Mouse (Mus musculus): ENCODE data around the gene Arf4. TPM values are rescaled to one million over a fixed set of nuclear protein-coding genes. Genes with fewer than 3 reads are reported as not detected.
A peak's percentile ranks its signal among the peaks of the same experiment; 100 is the strongest.

The Arf4 gene
- polyA plus RNA-seq, 1 experiment from 2014 or later, result 549 TPM

DNA sequence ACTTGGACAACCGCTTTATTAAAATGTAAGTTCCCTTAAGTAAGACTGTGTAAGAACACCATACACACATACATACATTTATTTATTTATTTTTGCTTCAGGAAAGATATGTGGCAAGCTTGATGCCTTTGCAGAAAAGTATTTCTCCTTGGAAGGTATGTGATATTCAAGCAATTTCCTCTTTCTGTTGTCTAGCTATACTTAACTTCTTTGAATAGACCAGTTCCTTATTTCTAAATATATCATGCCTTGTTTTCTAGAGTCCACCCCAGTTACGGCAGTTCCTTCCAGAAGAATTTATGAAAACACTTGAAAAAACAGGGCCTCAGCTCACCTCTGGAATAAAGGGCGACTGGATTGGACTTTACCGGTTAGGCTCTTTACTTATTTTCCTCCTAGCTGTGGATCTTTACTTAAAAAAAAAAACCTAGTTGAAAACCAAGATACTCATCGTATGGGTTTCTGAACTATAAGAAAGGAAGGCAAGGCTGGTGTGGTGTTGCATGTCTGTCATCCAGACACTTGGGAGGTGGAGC lies 11.2 kb upstream of the Arf4 start:
- ATAC-seq (ENCODE audit: low FRiP score) (no peak), DNase-seq (ENCODE audit: low spot score) (no peak)
- WGBS, result 94% methylated on average over 5 of the region's 5 CpGs
- Histone ChIP-seq H3K4me1 (replicated peaks; ENCODE audit: control insufficient read depth, insufficient read depth, low read length) (no peaks in the 10 kb centered on the region), H3K27ac (no peak overlapping the region), H3K4me2 (replicated peaks) (no peak overlapping the region), H3K9ac (no peak overlapping the region), H3K27me3 (ENCODE audit: control insufficient read depth, insufficient read depth, low read length) (no peaks in the 10 kb centered on the region), H3K4me3 (replicated peaks; ENCODE audit: low read length) (no peak overlapping the region), H3K9me3 (ENCODE audit: control insufficient read depth, low read length) (no peaks in the 10 kb centered on the region), H3K36me3 (replicated peaks; ENCODE audit: control insufficient read depth, insufficient read depth) (peaks cover 89% of the 10 kb centered on the region)

- H3K9ac ChIP-seq, result peak overlapping the region; percentile 73
- H3K4me1 ChIP-seq (replicated peaks; ENCODE audit: control insufficient read depth, insufficient read depth, low read length), result peaks cover 22% of the 10 kb centered on the region
- WGBS, result 30% methylated on average over 17 of the region's 17 CpGs
- peaks cover 12% of the 10 kb centered on the region for H3K36me3 ChIP-seq (replicated peaks; ENCODE audit: control insufficient read depth, insufficient read depth)
- ATAC-seq (ENCODE audit: low FRiP score) (peak; percentile 25), DNase-seq (ENCODE audit: low spot score) (peak; percentile 36)
- H3K4me3 ChIP-seq (replicated peaks; ENCODE audit: low read length), result peak overlapping the region; percentile 82
- H3K27ac ChIP-seq, result peak overlapping the region; percentile 94
- no peaks in the 10 kb centered on the region for H3K27me3 ChIP-seq (ENCODE audit: control insufficient read depth, insufficient read depth, low read length)
- H3K9me3 ChIP-seq (ENCODE audit: control insufficient read depth, low read length), result no peaks in the 10 kb centered on the region
- H3K4me2 ChIP-seq (replicated peaks), result peak overlapping the region; percentile 75
These were observed 636 bp upstream of the Arf4 start for GRCm38 (mm10) chr14:26637025-26637850.

- H3K4me2 ChIP-seq (replicated peaks), result peak overlapping the region; percentile 85
- ATAC-seq (ENCODE audit: low FRiP score) (peak; percentile 3; the same call in 1 of the 2 replicates), DNase-seq (ENCODE audit: low spot score) (peak; percentile 36)
- H3K4me3 ChIP-seq (replicated peaks; ENCODE audit: low read length), result peak overlapping the region; percentile 82
- under 1% methylated on average over 16 of the region's 16 CpGs for WGBS
- no peaks in the 10 kb centered on the region for H3K9me3 ChIP-seq (ENCODE audit: control insufficient read depth, low read length)
- H3K36me3 ChIP-seq (replicated peaks; ENCODE audit: control insufficient read depth, insufficient read depth), result peaks cover 1% of the 10 kb centered on the region; the same call in 1 of the 2 replicates
- no peaks in the 10 kb centered on the region for H3K27me3 ChIP-seq (ENCODE audit: control insufficient read depth, insufficient read depth, low read length)
- H3K27ac ChIP-seq, result peak overlapping the region; percentile 94
- peak overlapping the region; percentile 91 for H3K9ac ChIP-seq
- peaks cover 22% of the 10 kb centered on the region for H3K4me1 ChIP-seq (replicated peaks; ENCODE audit: control insufficient read depth, insufficient read depth, low read length)
These were observed 822 bp downstream of the Arf4 start for GRCm38 (mm10) chr14:26638708-26639084.

DNA sequence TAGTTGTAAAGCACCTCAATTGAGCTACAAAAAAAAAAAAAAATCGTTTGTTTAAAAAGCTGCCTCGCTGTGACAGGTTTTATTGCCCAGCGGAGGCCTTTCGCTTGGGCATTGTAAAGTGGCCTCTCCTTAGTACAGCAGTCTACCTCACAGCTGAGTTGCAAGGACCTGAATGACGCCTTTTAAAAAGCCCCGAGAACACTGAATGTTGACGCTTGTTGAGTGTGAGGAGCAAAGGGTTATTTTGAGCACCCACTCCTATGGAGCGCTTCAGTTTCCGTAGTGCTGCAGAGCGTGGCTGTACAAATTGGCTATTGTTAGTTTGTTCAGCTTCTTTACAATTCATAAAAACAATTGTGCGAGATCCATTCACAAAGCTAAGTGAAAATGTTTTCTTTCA lies 1.4 kb downstream of the Arf4 start:
- Histone ChIP-seq H3K27me3 (ENCODE audit: control insufficient read depth, insufficient read depth, low read length) (no peaks in the 10 kb centered on the region), H3K27ac (peak overlapping the region; percentile 94), H3K9me3 (ENCODE audit: control insufficient read depth, low read length) (no peaks in the 10 kb centered on the region), H3K9ac (peak overlapping the region; percentile 91), H3K4me3 (replicated peaks; ENCODE audit: low read length) (peak overlapping the region; percentile 82), H3K4me2 (replicated peaks) (peak overlapping the region; percentile 85), H3K4me1 (replicated peaks; ENCODE audit: control insufficient read depth, insufficient read depth, low read length) (peaks cover 22% of the 10 kb centered on the region), H3K36me3 (replicated peaks; ENCODE audit: control insufficient read depth, insufficient read depth) (no peaks in the 10 kb centered on the region)
- WGBS, result 3% methylated on average over 11 of the region's 11 CpGs
- DNase-seq (ENCODE audit: low spot score), result no peak
- ATAC-seq (ENCODE audit: low FRiP score), result no peak

- H3K4me1 ChIP-seq (replicated peaks; ENCODE audit: control insufficient read depth, insufficient read depth, low read length), result peaks cover 22% of the 10 kb centered on the region
- peak overlapping the region; percentile 82 for H3K4me3 ChIP-seq (replicated peaks; ENCODE audit: low read length)
- H3K9ac ChIP-seq, result peak overlapping the region; percentile 91
- H3K9me3 ChIP-seq (ENCODE audit: control insufficient read depth, low read length), result no peaks in the 10 kb centered on the region
- no peaks in the 10 kb centered on the region for H3K27me3 ChIP-seq (ENCODE audit: control insufficient read depth, insufficient read depth, low read length)
- 48% methylated on average over 2 of the region's 2 CpGs for WGBS
- DNase-seq (ENCODE audit: low spot score), result no peak
- H3K4me2 ChIP-seq (replicated peaks), result peak overlapping the region; percentile 85
- ATAC-seq (ENCODE audit: low FRiP score), result no peak
- H3K36me3 ChIP-seq (replicated peaks; ENCODE audit: control insufficient read depth, insufficient read depth), result no peaks in the 10 kb centered on the region
- no peak overlapping the region for H3K27ac ChIP-seq
These were observed 2.1 kb downstream of the Arf4 start for GRCm38 (mm10) chr14:26639961-26640360.

DNA sequence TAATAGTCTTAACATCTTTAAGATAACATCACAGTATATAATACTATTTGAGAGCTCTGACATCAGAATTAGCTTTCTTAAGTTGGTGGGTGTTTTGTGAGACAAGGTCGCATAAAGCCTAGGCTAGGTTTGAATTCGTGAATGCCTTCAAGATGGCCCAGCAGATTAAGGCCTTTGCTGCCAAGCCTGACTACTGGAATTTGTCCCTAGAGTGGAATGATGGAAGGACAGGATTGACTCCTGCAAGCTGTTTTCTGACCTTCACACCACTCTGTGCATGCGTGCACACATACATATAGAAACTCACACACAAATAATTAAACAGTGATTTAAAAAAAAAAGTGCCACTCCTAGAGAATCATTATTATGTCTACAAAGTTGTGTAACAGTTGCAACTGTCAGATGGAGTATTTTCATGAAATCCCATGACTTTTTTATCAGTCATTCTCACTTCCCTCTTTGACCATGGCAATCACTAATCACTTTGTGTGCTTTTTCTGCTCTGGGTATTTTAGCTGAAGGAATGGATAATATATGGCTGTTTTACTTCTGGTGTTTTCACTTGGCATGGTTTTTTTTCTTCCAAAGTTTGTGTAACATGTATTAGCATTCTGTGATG lies 5.2 kb downstream of the Arf4 start:
- Histone ChIP-seq H3K9me3 (ENCODE audit: control insufficient read depth, low read length) (no peaks in the 10 kb centered on the region), H3K27ac (no peak overlapping the region), H3K4me1 (replicated peaks; ENCODE audit: control insufficient read depth, insufficient read depth, low read length) (peaks cover 26% of the 10 kb centered on the region), H3K4me2 (replicated peaks) (no peak overlapping the region), H3K9ac (no peak overlapping the region), H3K36me3 (replicated peaks; ENCODE audit: control insufficient read depth, insufficient read depth) (peaks cover 8% of the 10 kb centered on the region), H3K27me3 (ENCODE audit: control insufficient read depth, insufficient read depth, low read length) (no peaks in the 10 kb centered on the region), H3K4me3 (replicated peaks; ENCODE audit: low read length) (no peak overlapping the region)
- ATAC-seq (ENCODE audit: low FRiP score) (no peak), DNase-seq (ENCODE audit: low spot score) (no peak)
- 77% methylated on average over 3 of the region's 3 CpGs for WGBS

DNA sequence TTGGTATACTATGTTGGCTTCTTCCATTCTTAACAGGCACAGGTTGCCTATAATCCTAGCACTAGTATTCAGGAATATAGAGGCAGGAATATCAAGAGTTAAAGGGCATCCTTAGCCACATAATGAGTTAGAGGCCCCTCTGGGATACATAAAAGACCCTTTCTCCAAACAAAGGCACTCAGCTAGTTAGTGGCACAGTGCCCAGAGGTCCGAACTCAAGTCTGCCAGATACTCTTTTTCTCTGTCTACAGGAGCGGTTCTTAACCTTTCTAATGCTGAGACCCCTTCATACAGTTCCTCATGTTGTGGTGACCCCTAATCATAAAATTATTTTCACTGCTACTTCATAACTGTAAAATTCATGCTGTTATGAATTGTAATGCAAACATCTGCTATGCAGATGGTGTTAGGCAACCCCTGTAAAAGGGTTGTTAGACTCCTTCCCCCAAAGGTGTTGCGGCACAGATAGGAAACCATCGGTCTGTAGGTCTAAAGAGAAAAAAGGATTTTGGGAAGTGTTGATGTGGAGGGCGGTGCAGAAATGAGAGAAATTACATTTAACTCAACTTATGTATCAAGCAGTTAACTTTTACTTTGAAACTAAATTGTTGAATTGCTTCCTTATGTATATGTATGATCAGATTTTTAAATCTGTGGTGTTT lies 8.2 kb downstream of the Arf4 start:
- peak overlapping the region; percentile 30 for H3K4me2 ChIP-seq (replicated peaks)
- peaks cover 11% of the 10 kb centered on the region for H3K4me1 ChIP-seq (replicated peaks; ENCODE audit: control insufficient read depth, insufficient read depth, low read length)
- peaks cover 29% of the 10 kb centered on the region for H3K36me3 ChIP-seq (replicated peaks; ENCODE audit: control insufficient read depth, insufficient read depth)
- WGBS, result 46% methylated on average over 5 of the region's 5 CpGs
- no peaks in the 10 kb centered on the region for H3K27me3 ChIP-seq (ENCODE audit: control insufficient read depth, insufficient read depth, low read length)
- no peak overlapping the region for H3K9ac ChIP-seq
- peak overlapping the region; percentile 47; the same call in 1 of the 2 replicates for H3K27ac ChIP-seq
- H3K4me3 ChIP-seq (replicated peaks; ENCODE audit: low read length), result no peak overlapping the region
- DNase-seq (ENCODE audit: low spot score) (peak; percentile 64), ATAC-seq (ENCODE audit: low FRiP score) (no peak)
- no peaks in the 10 kb centered on the region for H3K9me3 ChIP-seq (ENCODE audit: control insufficient read depth, low read length)

GRCm38 (mm10) chr14:26647811-26648210 lies 9.9 kb downstream of the Arf4 start:
- H3K9ac ChIP-seq, result no peak overlapping the region
- ATAC-seq (ENCODE audit: low FRiP score) (no peak), DNase-seq (ENCODE audit: low spot score) (no peak)
- no peaks in the 10 kb centered on the region for H3K9me3 ChIP-seq (ENCODE audit: control insufficient read depth, low read length)
- H3K36me3 ChIP-seq (replicated peaks; ENCODE audit: control insufficient read depth, insufficient read depth), result peaks cover 44% of the 10 kb centered on the region
- H3K27ac ChIP-seq, result no peak overlapping the region
- H3K4me2 ChIP-seq (replicated peaks), result no peak overlapping the region
- 92% methylated on average over 2 of the region's 2 CpGs for WGBS
- no peaks in the 10 kb centered on the region for H3K27me3 ChIP-seq (ENCODE audit: control insufficient read depth, insufficient read depth, low read length)
- H3K4me3 ChIP-seq (replicated peaks; ENCODE audit: low read length), result no peak overlapping the region
- peaks cover 11% of the 10 kb centered on the region for H3K4me1 ChIP-seq (replicated peaks; ENCODE audit: control insufficient read depth, insufficient read depth, low read length)

DNA sequence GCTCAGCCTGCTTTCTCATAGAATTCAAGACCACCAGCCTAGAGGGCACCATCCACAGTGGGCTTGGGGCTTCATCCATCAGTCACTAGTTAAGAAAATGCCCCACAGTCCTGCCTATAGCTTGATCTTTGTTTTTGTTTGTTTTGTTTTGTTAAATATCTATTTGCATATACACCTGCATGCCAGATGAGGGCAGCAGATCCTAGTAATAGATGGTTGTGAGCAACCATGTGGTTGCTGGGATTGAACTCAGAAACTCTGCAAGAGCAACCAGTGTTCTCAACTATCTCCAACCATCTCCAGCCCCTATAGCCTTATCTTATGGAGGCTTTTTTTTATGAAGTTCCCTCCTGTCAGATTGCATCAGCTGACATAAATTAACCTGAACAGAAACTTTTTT lies 14.0 kb downstream of the Arf4 start:
- Histone ChIP-seq H3K9ac (no peak overlapping the region), H3K4me3 (replicated peaks; ENCODE audit: low read length) (no peak overlapping the region), H3K36me3 (replicated peaks; ENCODE audit: control insufficient read depth, insufficient read depth) (peaks cover 82% of the 10 kb centered on the region), H3K27ac (no peak overlapping the region), H3K4me1 (replicated peaks; ENCODE audit: control insufficient read depth, insufficient read depth, low read length) (no peaks in the 10 kb centered on the region), H3K4me2 (replicated peaks) (no peak overlapping the region), H3K9me3 (ENCODE audit: control insufficient read depth, low read length) (no peaks in the 10 kb centered on the region), H3K27me3 (ENCODE audit: control insufficient read depth, insufficient read depth, low read length) (no peaks in the 10 kb centered on the region)
- ATAC-seq (ENCODE audit: low FRiP score) (no peak), DNase-seq (ENCODE audit: low spot score) (no peak)

Data from hindbrain, embryonic 14.5 days (tissue).